Mouse (Mus musculus): Measurements from ENCODE around the gene Asgr2.
"Not testable (repeated sequence)": the region's sequence is repeated elsewhere in the genome, so short reads cannot be mapped to it uniquely, and the experiment has no call there.

- not testable (repeated sequence) for TF ChIP-seq CTCF (conservative IDR thresholded peaks at IDR 0.05 in 1 of 2, IDR thresholded peaks at IDR 0.05 in 1 of 2; ENCODE audit: low read depth in 2 of 2, low read length in 2 of 2); POLR2A (IDR thresholded peaks at IDR 0.05; ENCODE audit: low read depth, low read length); ETS1 (conservative IDR thresholded peaks at IDR 0.05; ENCODE audit: low read depth, low read length); IRF4 (IDR thresholded peaks at IDR 0.05; ENCODE audit: low read depth, low read length)
Measured at GRCm38 (mm10) chr11:70070603-70071002, 21.8 kb upstream of the Asgr2 start.

Measured in CH12.LX (cell line).